Mouse (Mus musculus): ENCODE measurements around the gene Adprhl2. TPM values are rescaled to one million over a fixed set of nuclear protein-coding genes. Genes with fewer than 3 reads are reported as not detected.
A peak's percentile ranks its signal among the peaks of the same experiment; 100 is the strongest.

The Adprhl2 gene
- 30.8 and 33.7 TPM in 2 replicates for total RNA-seq (2014; fragmentation: Nextera tagmentation)
- total RNA-seq (2017) = 22.9 and 28.5 TPM in 2 replicates

DNA sequence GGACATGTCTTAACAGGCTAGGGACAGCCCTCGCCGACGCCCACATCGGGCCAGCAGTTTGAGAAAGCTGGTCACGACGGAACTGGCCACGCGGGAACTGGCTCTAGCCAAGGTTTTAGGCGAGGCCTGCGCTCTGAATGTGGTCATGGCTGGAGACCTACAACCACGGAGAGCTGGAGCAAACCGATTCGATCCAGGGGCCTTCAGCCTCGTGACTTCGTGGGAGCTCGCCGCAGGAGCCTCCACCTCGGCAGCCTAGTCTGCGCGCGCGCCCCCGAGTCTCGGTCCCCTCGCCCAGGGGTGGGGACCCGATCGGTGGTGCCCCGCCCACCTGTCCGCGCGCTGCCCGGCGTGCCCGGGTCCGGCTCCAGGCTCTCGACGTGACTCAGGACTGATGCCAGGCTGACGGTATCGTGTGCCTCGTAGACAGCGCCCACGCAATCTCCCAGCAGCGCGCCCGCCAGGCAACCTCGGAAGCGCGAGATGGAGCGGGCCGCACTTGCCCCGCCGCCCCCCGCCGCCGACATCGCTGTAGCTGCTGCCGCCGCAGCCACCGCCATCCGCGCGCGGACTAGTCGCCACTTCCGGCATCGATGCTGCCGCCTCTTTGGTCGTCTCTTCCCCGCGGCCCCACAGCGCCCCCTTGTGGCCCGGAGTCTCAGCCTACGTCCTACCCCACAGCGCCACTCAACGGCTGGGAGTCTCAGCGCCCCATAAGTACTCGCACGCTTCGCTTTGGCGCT lies at the start of gene Adprhl2:
Gene Adprhl2 (minus strand): TSS at position 593 of the 743 bp plus-strand sequence.
- ATAC-seq (replicated peaks; ENCODE audit: low FRiP score, low TSS enrichment, poor library complexity, severe bottlenecking) = peak; percentile 86

DNA sequence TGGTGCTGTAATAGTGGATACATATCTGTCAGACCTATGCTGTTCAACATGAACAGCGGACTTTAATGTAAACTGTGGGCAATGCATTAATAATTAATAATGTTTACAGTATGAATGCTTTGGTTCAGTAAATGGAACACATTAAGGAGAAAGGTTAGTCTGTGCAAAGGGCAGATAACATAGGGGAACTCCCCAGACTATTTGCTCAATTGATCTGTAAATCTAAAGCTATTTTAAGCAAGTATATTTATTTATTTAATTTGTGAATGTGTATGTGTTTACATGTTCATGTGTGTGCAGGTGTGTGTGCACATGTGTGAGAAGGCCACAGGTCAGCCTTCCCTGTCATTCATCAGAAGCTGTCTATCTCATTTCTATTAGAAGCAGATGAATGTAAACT lies 38.6 kb upstream of the Adprhl2 start:
- ATAC-seq (replicated peaks; ENCODE audit: low FRiP score, low TSS enrichment, poor library complexity, severe bottlenecking) = no peak

DNA sequence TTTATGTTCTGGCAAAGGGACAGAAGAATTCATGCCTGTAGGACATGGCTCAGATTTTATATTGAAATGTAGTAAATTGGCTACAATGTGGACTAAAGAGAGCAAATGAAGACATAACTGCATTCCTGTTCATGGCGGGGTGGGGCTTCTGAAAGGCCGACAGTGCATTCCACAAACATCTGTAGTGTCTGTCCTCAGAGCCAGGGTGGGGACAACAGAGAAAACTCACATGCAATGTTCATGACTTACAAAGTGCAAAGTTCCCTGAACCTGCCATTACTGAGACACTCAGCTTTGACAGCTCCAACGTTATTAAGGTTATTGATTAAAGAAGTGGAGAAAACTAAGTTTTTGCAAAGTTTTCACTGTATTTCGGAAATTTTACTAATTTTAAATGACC lies 21.9 kb upstream of the Adprhl2 start:
- ATAC-seq (replicated peaks; ENCODE audit: low FRiP score, low TSS enrichment, poor library complexity, severe bottlenecking) = no peak

DNA sequence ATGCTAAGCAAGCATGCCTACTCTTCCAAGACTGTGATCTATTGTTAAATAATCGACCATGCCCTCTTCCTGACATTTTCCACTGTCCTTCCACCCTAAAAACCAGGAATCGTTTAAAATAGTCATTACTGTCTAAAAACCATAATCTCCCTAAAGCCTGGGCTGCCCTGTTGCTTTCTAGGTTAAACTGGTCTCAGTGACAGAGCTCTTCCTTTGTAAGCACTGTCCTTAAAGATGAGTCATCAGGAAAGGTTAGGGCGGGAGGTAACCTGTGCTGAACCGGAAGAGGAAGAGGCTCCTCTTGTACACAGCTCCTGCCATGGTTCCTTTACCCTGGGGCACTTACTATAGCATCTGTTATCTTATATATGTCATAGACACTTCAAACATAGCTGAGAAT lies 18.0 kb upstream of the Adprhl2 start:
- ATAC-seq (replicated peaks; ENCODE audit: low FRiP score, low TSS enrichment, poor library complexity, severe bottlenecking) = no peak

DNA sequence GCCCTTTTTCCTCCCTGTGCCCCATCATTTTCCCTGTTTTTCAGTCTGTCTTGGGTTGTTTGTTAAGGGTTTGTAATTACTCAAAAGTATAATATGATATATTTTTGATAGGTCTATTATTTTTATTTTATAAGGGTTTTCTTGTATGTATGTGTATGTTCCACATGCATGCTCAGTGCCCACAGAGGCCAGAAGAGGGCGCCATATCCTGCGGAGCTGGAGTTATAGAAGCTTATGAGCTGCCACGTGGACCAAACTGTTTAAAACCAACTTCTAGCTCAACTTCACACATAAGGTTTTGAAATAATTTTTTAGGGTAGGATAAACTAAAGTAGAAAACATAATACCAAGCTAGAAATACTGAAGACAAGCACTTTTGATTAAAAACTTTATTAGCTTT lies 10.9 kb upstream of the Adprhl2 start:
- ATAC-seq (replicated peaks; ENCODE audit: low FRiP score, low TSS enrichment, poor library complexity, severe bottlenecking) = 0 out of 2 replicates have a peak, but pooled peaks have one; percentile 44

DNA sequence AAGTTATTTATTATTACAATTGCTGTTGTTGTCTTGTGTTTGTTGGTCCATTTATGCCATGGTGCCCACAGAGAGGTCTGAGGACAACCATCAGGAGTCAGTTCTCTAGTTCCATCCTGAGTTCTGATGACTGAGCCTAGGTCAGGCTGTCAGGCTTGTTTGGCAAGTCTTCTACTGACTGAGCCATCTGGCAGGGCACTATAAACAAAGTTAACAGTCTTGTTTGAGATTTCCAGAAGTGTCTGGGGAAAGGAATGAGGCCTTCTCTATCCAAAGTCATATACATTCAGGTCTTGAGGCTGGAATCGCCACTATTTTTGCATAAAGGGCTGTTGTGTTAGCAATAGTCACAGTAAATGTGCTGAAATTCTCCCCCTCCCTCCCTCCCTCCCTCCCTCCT lies 10.2 kb upstream of the Adprhl2 start:
- no peak for ATAC-seq (replicated peaks; ENCODE audit: low FRiP score, low TSS enrichment, poor library complexity, severe bottlenecking)

DNA sequence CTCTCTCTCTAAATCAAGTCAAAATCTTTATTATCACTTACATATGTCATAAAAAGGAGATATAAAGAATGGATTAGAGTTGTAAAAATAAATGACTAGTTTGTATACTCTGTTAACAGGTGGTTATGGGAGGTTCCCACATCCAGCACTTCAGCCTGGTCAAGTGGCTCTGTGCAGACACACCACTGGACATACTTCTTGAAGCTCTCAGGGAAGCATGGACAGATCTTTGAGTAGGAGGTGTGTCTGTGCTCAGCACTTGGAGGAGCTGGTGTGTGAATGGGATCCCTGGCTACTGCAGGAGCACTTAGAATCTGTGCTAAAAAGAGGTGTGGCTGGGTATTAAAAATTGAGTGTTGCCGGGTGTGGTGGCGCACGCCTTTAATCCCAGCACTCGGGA lies 8.8 kb upstream of the Adprhl2 start:
- no peak for ATAC-seq (replicated peaks; ENCODE audit: low FRiP score, low TSS enrichment, poor library complexity, severe bottlenecking)

DNA sequence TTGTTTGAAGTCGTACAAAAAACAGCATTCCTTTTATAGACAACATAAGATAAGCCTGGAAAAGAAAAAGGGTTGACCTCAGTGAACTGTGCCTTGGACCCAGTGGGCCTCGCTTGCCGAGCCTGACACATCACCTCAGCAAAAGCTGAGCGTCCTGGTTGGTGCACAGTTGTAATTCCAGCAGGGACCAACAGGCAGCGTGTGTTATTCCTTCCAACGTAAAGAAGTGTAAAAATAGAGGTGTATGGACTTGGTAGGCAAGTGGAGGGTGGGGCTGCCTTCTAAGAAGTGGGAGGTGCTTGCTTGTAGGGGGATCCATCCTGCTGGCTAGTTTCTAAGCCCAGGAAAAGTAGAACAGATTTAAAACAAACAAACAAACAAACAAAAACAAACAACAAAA lies 4.5 kb upstream of the Adprhl2 start:
- no peak for ATAC-seq (replicated peaks; ENCODE audit: low FRiP score, low TSS enrichment, poor library complexity, severe bottlenecking)

DNA sequence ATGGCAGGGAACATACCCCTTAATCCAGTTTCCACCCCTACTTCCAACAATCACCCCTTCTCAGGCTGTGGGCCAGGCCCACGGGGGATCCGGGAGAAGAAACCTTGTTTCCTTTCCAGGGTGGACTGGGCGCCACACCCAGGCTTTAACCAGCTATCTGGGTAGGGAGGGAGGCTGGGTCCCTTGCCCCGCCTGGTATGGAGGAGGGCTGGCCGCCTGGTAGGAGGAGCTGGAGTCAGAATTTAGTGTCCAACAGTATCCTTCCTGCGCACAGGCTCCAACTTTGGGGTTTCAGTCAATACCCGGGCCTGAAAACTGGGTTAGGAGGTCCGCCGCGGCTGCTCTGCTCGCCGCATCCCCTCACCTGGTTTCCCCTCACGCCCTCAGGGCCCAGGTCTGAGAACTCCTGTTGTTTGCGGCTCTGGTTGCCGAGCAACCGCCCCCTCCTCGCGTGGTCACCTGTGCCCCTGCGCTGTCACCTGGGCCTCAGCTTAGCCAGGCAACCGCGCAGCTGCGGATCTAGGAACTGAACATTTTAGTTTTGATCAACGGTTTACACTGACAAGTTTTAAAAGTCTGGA lies 3.9 kb upstream of the Adprhl2 start, which contains the start of gene Tekt2:
Gene Tekt2 (minus strand): TSS at position 408 of the 581 bp plus-strand sequence.
- no peak for ATAC-seq (replicated peaks; ENCODE audit: low FRiP score, low TSS enrichment, poor library complexity, severe bottlenecking)

DNA sequence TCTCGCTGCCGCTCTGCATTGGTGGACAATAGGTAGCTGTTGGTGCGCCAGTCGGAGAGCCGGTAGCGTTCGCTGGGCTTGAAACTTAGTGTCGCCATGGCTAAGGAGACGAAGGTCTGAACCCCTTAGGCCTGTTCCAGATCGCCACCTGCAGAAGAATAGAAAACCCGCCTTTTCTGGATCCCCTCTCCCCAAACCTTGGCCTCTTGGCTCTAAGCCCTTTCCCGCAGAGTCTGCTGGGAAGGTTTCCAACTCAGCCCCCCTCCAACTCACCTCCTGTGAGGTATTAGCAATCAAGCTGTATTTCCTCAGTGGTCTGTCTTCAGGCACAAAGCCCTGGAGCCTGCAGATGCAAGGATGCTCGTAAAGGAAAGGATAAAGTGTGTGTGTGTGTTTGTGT lies 3.4 kb upstream of the Adprhl2 start:
- ATAC-seq (replicated peaks; ENCODE audit: low FRiP score, low TSS enrichment, poor library complexity, severe bottlenecking) = no peak

DNA sequence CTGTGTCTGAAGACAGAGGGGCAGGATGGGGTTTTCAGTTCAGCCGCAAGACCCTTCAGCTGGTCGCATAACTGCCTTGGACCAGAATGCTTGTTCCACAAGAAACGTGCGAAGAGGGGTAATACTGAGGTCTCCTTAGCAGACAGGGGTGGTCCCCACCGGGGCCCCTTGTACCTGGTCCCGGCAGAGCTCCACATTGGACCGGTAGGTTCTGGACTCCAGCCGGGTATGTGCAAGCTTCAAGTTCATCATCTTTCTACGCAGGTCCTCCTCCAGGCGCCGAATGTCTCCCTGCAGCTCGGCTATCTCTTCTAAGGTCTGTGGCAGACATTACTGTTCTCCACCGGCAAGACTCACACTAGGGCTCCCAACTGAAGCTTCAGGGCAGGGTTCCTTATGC lies 1.1 kb upstream of the Adprhl2 start:
- ATAC-seq (replicated peaks; ENCODE audit: low FRiP score, low TSS enrichment, poor library complexity, severe bottlenecking) = no peak

DNA sequence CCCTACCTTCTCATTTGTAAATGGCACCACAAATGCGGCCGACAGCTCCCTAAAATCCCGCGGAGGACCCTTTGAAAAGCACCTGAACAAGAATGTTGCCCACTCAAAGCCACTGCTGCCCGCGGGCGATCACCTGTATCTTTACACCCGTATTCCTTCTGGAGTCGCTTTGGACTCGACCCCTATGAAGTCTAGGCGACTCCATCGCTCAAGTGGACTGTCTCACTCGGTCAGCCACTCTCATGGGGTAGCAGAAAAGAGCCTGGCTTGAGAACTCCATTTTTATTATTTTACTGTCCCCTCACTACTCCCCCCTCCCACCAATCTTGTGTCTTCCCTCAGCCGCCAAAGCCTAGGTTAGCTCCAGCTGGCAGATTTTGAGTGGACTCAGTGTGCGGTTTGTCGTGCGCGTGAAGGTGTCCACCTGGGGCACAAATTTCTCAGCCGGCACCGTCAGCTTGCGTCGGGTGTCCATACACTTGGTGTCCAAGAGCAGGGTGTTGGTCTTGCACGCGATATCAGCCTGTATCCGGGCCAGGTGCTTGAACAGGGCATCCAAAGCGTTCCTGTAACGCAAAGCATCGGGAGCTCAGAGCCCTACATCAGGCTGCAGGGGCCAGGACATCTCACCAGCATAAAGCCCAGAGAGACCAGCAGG lies 480 bp upstream of the Adprhl2 start:
- peak; percentile 5; the same call in 1 of the 2 replicates for ATAC-seq (replicated peaks; ENCODE audit: low FRiP score, low TSS enrichment, poor library complexity, severe bottlenecking)

DNA sequence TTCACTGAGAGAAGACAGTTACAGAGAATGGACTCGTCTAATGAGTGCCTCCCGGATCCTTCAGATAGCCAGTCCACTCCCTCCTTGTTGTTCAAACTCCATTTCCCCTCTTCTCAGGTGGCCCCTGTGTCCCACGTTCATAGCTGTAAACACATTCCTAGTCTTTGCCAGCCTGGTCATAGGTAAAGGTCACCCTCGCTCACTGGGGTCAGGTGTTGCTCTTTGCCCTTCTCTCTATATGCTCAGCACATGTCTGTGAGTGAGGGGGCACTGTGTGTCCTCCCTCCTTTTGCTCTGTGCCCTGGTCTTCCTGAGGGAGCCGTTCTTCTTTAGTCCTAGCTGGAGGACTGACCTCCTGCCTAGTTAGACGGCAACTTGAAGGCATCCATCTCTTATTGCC lies 1.7 kb downstream of the Adprhl2 start:
- no peak for ATAC-seq (replicated peaks; ENCODE audit: low FRiP score, low TSS enrichment, poor library complexity, severe bottlenecking)

DNA sequence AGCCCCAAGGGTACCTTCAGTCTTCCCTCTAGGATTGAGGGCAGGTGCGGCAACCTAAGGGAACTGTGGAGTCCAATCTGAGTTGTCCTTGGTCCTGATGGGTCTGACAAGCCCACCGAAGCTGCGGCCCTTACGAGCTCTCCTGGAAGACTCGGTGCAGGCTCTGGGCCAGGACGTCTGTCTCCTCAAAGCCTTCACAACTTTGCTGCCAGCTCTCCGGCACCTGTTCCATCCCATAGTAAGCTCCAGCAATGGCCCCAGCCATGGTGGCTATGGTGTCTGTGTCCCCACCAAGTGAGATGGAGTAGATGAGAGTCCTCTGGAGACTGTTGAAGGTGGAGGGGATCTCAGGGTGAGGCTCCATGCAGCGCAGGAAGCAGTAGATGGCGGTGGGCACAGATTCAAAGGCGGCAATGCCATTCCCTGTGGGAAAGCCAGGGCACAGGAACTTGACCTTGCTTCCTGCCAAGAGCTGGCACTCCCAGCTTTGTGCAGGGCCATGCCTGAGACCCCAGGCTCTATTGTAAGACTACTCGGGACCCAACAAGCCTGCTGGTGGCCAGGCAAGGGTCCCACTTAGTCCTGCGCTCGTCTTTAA lies 5.0 kb downstream of the Adprhl2 start:
- ATAC-seq (replicated peaks; ENCODE audit: low FRiP score, low TSS enrichment, poor library complexity, severe bottlenecking) = no peak

DNA sequence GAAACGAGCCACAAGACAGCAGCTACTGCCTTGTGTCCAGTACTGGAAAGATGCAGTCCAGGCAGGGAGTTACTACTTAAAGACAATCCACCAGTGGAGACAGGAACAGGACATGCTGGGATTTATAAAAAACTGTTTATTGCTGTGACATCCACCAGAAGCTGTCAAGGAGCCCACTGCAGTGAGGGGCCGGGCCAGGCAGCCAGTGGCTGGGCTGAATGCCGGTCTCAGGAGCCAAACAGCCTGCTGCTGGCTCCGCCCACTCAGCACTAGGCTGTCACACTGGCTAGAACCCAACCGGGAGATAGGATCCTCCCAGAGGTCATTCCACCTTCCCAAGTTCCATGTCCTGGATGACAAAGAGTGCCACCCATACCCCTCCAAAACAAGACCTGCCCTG lies 5.6 kb downstream of the Adprhl2 start:
- no peak for ATAC-seq (replicated peaks; ENCODE audit: low FRiP score, low TSS enrichment, poor library complexity, severe bottlenecking)

DNA sequence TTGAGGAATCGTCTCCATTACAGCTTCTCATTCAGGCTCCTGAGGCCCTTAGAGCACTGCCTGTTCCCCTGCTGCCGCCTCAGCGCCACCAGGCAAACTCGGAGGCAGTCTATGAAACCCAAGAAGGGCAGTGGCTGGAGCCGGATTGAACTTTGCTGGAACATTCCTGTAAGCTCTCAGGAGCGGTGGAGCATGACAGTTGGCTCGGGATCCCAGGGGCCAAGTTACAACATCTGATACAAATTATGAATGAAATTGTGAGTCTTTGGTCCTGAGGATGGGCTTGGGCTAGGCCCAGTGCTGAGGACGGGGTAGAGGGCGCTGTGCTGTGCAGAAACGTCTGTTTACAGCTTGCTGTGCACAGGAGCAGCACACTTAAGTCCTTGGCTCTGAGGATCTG lies 7.1 kb downstream of the Adprhl2 start:
- 0 out of 2 replicates have a peak, but pooled peaks have one; percentile 12 for ATAC-seq (replicated peaks; ENCODE audit: low FRiP score, low TSS enrichment, poor library complexity, severe bottlenecking)

DNA sequence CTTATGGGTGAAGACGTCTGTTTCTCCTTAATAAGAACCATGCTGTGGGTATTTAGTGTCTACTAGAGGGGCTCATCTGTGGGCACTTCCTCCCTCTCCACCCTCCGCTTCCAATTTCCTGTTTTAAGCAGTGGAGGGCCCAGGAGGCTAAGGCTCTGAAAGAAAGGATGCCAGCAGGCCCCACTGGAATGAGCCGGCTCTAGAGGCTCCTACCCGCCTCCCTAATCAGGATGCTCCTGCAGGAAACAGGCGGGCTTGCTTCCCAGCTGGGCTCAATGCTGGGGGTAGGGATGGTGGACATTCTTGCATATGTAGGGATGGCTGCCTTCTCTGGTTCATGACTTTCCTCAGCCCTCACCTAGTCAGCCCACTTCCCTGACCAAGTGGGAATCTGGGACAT lies 8.3 kb downstream of the Adprhl2 start:
- no peak for ATAC-seq (replicated peaks; ENCODE audit: low FRiP score, low TSS enrichment, poor library complexity, severe bottlenecking)

DNA sequence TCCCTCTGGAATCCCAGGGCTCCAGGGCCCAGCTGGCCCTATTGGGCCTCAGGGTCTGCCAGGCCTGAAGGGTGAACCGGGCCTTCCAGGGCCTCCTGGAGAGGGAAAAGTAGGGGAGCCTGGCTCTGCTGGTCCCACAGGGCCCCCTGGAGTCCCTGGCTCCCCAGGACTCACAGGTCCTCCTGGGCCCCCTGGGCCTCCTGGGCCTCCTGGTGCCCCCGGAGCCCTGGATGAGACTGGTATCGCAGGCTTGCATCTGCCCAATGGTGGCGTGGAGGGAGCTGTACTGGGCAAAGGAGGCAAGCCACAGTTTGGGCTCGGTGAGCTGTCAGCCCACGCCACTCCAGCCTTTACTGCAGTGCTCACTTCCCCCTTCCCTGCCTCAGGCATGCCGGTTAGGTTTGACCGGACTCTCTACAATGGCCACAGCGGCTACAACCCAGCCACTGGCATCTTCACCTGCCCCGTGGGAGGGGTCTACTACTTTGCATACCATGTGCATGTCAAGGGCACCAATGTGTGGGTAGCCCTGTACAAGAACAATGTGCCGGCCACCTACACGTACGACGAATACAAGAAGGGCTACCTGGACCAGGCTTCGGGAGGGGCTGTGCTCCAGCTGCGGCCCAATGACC lies 9.8 kb downstream of the Adprhl2 start:
- no peak for ATAC-seq (replicated peaks; ENCODE audit: low FRiP score, low TSS enrichment, poor library complexity, severe bottlenecking)

DNA sequence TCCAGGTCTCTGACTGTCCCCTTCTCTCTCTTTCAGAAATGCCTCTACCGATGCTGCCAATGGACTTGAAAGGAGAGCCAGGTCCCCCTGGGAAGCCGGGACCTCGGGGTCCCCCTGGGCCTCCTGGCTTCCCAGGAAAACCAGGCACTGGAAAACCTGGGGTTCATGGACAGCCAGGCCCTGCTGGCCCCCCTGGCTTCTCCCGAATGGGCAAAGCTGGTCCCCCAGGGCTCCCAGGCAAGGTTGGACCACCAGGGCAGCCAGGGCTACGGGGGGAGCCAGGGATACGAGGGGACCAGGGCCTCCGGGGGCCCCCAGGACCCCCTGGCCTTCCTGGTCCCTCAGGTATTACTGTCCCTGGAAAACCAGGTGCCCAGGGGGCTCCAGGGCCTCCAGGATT lies 11.2 kb downstream of the Adprhl2 start:
- no peak for ATAC-seq (replicated peaks; ENCODE audit: low FRiP score, low TSS enrichment, poor library complexity, severe bottlenecking)

DNA sequence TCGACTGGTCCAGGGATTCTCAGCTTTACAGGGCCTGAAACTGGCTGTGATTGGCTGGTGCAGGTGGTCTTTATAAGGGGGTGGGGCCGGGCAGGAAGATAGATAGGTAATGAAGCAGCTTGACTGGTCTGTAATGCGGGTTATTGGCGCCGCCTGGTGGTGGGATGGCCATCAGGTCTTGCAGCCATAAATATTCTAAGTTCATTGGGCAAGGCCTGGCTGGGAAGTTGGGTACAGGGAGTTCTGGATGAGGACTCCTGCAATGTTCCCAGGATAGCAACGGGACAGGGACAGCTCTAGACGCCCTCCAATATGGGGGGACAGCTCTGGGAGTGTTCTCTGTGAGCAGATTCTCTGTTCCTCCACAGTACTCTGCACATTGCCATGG lies 11.6 kb downstream of the Adprhl2 start:
- ATAC-seq (replicated peaks; ENCODE audit: low FRiP score, low TSS enrichment, poor library complexity, severe bottlenecking) = peak; percentile 62
